Mouse (Mus musculus): ENCODE data around the gene Rxrb. TPM values are rescaled to one million over a fixed set of nuclear protein-coding genes. Genes with fewer than 3 reads are reported as not detected.
"Not testable (repeated sequence)": the region's sequence is repeated elsewhere in the genome, so short reads cannot be mapped to it uniquely, and the experiment has no call there.

Rxrb gene
- polyA plus RNA-seq (2015; fragmentation: Nextera tagmentation; extraction: Ambion mirVana): 33.7 and 34.5 TPM in 2 replicates

DNA sequence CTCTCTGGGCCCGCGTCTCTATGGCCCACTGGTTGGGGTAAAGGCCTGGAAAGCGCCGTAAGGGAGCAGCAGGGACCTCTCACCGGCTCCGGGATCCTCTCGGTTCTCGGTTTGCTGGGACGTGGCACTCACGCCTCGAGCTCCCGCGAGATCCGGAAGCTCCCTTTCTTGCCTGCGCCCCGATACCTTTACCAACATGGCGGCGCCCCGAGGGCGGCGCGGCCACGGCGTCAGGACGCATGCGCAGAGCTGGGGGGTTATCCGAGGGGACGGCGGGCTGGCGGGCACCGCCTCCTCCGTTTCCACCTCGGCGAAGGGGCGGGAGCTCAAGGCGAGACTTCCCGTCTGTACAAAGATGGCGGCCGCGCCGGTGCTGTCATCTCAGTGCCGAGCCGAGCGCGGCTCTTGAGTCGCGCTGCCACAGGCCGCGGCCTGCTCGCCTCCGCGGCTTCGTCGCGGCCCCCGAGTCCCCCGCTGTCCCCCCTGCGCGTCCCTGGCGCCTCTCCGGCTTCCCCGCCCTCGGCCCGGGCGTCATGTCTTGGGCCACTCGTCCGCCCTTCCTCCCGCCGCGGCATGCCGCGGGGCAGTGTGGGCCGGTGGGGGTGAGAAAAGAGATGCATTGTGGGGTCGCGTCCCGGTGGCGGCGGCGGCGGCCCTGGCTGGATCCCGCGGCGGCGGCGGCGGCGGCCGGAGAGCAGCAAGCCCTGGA is at the start of gene Rxrb, which contains the start of gene Slc39a7:
TSS of gene Rxrb (plus strand) at position 348 of the 709 bp plus-strand sequence.
TSS of gene Slc39a7 (minus strand) at position 218 of the 709 bp plus-strand sequence.
- WGBS: under 1% methylated on average over 85 of the region's 88 CpGs
- Histone ChIP-seq H3K27me3 (ENCODE audit: control insufficient read depth, insufficient read depth, low read length) (no peaks in the 10 kb centered on the region), H3K27ac (ENCODE audit: low read length) (peak within 1 kb of the TSS; percentile 96), H3K9ac (ENCODE audit: low read length) (peak within 1 kb of the TSS; percentile 95), H3K4me3 (ENCODE audit: low read length) (peak within 1 kb of the TSS; percentile 95), H3K4me1 (ENCODE audit: control insufficient read depth, insufficient read depth, low read length) (peaks cover 45% of the 10 kb centered on the region), H3K4me2 (ENCODE audit: low read depth, low read length) (peak within 1 kb of the TSS; percentile 97), H3K36me3 (ENCODE audit: control insufficient read depth, insufficient read depth) (peaks cover 27% of the 10 kb centered on the region), H3K9me3 (replicated peaks; ENCODE audit: control insufficient read depth, low read length) (no peaks in the 10 kb centered on the region)
- peak; percentile 82 for ATAC-seq (replicated peaks; ENCODE audit: extremely low read depth, insufficient read depth, low FRiP score)

DNA sequence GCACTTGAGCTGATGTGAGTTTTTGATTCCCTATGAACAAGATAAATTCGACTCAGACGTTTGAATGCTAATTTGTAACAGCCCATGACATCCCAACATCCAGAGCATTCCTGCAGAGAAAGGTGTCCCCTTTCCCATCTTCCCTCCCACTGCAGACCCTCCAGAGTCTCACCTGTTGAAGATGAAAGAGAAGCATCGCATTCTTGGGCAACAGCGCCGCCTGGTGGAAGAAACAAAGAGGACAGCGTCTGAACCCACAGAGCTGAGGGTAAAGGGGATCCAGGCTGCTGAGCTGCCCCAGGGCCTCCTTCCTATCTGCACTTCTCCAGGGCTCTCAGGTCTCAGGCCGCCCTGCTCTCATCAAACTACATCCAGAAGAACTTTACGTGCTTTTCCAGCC is 49.5 kb upstream of the Rxrb start:
- peaks cover 29% of the 10 kb centered on the region for H3K27me3 ChIP-seq (ENCODE audit: control insufficient read depth, insufficient read depth, low read length)
- peak overlapping the region; percentile 75; the same call in 1 of the 2 replicates for H3K4me2 ChIP-seq (ENCODE audit: low read depth, low read length)
- not testable (repeated sequence) for ATAC-seq (replicated peaks; ENCODE audit: extremely low read depth, insufficient read depth, low FRiP score); H3K36me3 ChIP-seq (ENCODE audit: control insufficient read depth, insufficient read depth); H3K4me3 ChIP-seq (ENCODE audit: low read length); H3K9me3 ChIP-seq (replicated peaks; ENCODE audit: control insufficient read depth, low read length); H3K27ac ChIP-seq (ENCODE audit: low read length); H3K9ac ChIP-seq (ENCODE audit: low read length)
- WGBS: 9% methylated on average over 8 of the region's 8 CpGs
- H3K4me1 ChIP-seq (ENCODE audit: control insufficient read depth, insufficient read depth, low read length): peaks cover 16% of the 10 kb centered on the region

DNA sequence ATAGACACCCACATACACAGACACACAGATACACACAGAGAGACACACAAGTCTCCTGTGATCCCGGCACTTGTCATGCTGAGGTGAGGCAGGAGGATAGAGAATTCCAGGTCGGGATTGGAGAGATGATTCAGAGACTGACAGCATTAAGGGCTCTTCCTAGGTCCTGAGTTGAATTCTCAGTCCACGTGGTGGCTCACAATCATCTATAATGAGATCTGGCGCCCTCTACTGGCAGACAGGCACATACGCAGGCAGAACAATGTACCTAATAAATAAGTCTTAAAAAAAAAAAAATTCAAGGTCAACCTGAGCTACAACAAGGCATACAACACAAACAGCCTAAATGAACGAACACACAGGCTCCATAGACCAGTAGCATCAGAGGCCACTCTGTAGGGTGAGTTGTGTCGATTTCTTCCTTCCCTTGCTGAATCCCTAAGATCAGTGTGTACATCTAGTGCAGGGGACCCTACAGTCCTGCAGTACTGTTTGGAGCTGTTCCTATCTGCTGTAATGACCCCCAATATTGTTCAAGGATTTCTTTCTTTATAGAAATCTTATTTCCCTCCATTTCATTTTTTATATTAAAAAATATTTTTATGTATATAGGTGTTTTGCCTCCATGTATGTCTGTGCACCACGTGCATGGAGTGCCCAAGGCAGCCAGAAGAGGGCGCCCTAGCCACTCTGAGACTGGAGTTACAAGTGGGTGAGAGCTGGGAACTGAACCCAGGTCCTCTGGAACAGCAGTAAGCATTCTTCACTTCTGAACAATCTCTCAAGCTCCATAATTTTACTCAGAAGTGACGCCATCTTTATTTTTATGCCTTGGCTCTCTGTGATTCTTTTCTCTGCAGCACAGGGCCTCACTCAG is 39.6 kb upstream of the Rxrb start:
- H3K9me3 ChIP-seq (replicated peaks; ENCODE audit: control insufficient read depth, low read length): 0 out of 2 replicates have a peak, but pooled peaks cover 2% of the 10 kb centered on the region
- 31% methylated on average over 10 of the region's 10 CpGs for WGBS
- no peak overlapping the region for H3K4me2 ChIP-seq (ENCODE audit: low read depth, low read length)
- H3K4me3 ChIP-seq (ENCODE audit: low read length): no peak overlapping the region
- no peaks in the 10 kb centered on the region for H3K4me1 ChIP-seq (ENCODE audit: control insufficient read depth, insufficient read depth, low read length)
- no peaks in the 10 kb centered on the region for H3K36me3 ChIP-seq (ENCODE audit: control insufficient read depth, insufficient read depth)
- H3K9ac ChIP-seq (ENCODE audit: low read length): no peak overlapping the region
- no peak overlapping the region for H3K27ac ChIP-seq (ENCODE audit: low read length)
- ATAC-seq (replicated peaks; ENCODE audit: extremely low read depth, insufficient read depth, low FRiP score): no peak
- 0 out of 2 replicates have a peak, but pooled peaks cover 2% of the 10 kb centered on the region for H3K27me3 ChIP-seq (ENCODE audit: control insufficient read depth, insufficient read depth, low read length)

DNA sequence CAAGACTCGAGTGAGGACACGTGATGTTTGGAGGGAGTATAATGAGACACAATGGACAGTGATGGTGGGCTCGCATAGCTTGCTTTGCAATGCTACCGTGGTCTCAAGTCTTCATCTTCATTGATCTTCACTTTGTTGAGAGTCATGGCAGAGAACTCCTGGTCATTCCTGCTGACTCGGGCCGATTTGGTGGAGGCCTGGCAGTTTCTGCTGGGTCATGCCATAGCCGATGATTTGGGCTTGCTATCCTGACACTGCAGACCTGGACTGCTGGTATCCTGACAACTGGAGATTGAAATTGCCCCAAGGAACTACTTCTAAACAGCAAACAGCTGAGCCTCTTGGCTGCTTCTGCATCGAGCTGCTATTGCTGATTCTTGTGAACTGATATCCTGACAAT is 36.7 kb upstream of the Rxrb start:
- Histone ChIP-seq H3K4me2 (ENCODE audit: low read depth, low read length) (no peak overlapping the region), H3K27me3 (ENCODE audit: control insufficient read depth, insufficient read depth, low read length) (no peaks in the 10 kb centered on the region; the same call in 1 of the 2 replicates), H3K4me1 (ENCODE audit: control insufficient read depth, insufficient read depth, low read length) (no peaks in the 10 kb centered on the region), H3K9ac (ENCODE audit: low read length) (no peak overlapping the region), H3K4me3 (ENCODE audit: low read length) (no peak overlapping the region), H3K36me3 (ENCODE audit: control insufficient read depth, insufficient read depth) (no peaks in the 10 kb centered on the region), H3K27ac (ENCODE audit: low read length) (no peak overlapping the region), H3K9me3 (replicated peaks; ENCODE audit: control insufficient read depth, low read length) (0 out of 2 replicates have a peak, but pooled peaks cover 2% of the 10 kb centered on the region)
- ATAC-seq (replicated peaks; ENCODE audit: extremely low read depth, insufficient read depth, low FRiP score): no peak
- 86% methylated on average over 8 of the region's 8 CpGs for WGBS

DNA sequence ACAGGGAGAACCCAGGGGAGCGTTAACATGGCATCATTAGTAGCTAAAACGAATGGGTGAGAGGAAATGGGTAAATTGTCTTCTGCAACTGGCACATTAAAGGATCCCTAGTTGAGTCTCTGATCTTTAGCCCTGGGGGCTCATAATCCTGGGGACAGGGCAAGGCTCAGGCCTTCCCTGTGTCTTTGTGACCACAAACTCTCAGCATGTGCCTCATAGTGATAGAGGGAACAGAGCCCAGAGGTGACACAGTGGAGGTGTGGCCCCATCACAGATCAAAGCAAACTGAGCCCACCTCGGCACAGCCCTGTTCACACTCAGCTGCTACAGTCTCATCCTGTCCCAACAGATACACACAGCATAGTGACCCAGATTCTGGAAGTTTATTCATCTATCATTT is 36.0 kb upstream of the Rxrb start:
- no peak overlapping the region for H3K4me2 ChIP-seq (ENCODE audit: low read depth, low read length)
- 53% methylated on average over 3 of the region's 3 CpGs for WGBS
- H3K36me3 ChIP-seq (ENCODE audit: control insufficient read depth, insufficient read depth): no peaks in the 10 kb centered on the region
- H3K4me3 ChIP-seq (ENCODE audit: low read length): no peak overlapping the region
- no peak overlapping the region for H3K27ac ChIP-seq (ENCODE audit: low read length)
- H3K9me3 ChIP-seq (replicated peaks; ENCODE audit: control insufficient read depth, low read length): 0 out of 2 replicates have a peak, but pooled peaks cover 2% of the 10 kb centered on the region
- no peaks in the 10 kb centered on the region; the same call in 1 of the 2 replicates for H3K27me3 ChIP-seq (ENCODE audit: control insufficient read depth, insufficient read depth, low read length)
- no peak overlapping the region for H3K9ac ChIP-seq (ENCODE audit: low read length)
- ATAC-seq (replicated peaks; ENCODE audit: extremely low read depth, insufficient read depth, low FRiP score): no peak
- no peaks in the 10 kb centered on the region for H3K4me1 ChIP-seq (ENCODE audit: control insufficient read depth, insufficient read depth, low read length)

DNA sequence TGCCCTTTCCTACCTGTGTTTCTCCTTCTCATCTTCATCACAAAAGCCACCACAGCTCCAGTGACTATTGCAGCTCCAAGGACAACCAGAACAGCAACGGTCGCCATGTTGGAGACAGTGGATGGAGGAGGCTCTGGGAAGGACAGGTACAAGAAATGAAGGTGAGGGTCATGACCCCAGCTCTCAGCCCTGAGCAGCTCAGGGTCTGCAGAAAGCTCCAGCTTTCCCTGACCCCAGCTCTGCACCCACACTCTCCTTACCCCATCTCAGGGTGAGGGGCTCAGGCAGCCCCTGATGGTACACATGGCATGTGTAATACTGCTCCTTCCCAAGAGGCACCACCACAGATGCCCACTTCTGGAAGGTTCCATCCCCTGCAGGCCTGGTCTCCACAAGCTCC is 34.6 kb upstream of the Rxrb start:
- not testable (repeated sequence) for H3K36me3 ChIP-seq (ENCODE audit: control insufficient read depth, insufficient read depth); H3K27ac ChIP-seq (ENCODE audit: low read length); ATAC-seq (replicated peaks; ENCODE audit: extremely low read depth, insufficient read depth, low FRiP score); H3K27me3 ChIP-seq (ENCODE audit: control insufficient read depth, insufficient read depth, low read length); H3K9me3 ChIP-seq (replicated peaks; ENCODE audit: control insufficient read depth, low read length); H3K4me3 ChIP-seq (ENCODE audit: low read length); H3K9ac ChIP-seq (ENCODE audit: low read length); H3K4me1 ChIP-seq (ENCODE audit: control insufficient read depth, insufficient read depth, low read length); H3K4me2 ChIP-seq (ENCODE audit: low read depth, low read length)
- 82% methylated on average over 2 of the region's 2 CpGs for WGBS

DNA sequence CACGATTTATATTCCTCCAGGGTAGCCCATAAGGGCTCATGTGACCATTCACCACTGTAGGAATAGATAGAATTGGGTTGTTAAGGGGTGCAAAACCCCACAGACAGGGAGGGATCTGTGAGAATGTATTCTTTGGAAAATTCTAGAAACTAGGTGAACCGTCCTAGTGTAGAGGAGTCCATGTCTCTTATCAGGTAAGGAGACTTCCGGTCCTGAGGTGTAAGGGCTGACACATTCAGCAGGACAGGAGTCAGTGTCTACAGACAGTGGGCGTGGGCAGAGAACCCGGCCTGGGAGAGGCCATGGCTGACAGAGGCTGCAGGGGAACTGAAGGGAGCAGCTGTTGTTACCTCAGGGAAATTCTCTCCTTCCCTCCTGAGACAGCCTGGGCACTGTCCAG is 32.9 kb upstream of the Rxrb start:
- ATAC-seq (replicated peaks; ENCODE audit: extremely low read depth, insufficient read depth, low FRiP score); H3K27ac ChIP-seq (ENCODE audit: low read length); H3K4me2 ChIP-seq (ENCODE audit: low read depth, low read length); H3K9ac ChIP-seq (ENCODE audit: low read length); H3K9me3 ChIP-seq (replicated peaks; ENCODE audit: control insufficient read depth, low read length); H3K4me3 ChIP-seq (ENCODE audit: low read length); H3K27me3 ChIP-seq (ENCODE audit: control insufficient read depth, insufficient read depth, low read length); H3K4me1 ChIP-seq (ENCODE audit: control insufficient read depth, insufficient read depth, low read length); H3K36me3 ChIP-seq (ENCODE audit: control insufficient read depth, insufficient read depth): not testable (repeated sequence)
- WGBS: 40% methylated on average over 5 of the region's 5 CpGs

DNA sequence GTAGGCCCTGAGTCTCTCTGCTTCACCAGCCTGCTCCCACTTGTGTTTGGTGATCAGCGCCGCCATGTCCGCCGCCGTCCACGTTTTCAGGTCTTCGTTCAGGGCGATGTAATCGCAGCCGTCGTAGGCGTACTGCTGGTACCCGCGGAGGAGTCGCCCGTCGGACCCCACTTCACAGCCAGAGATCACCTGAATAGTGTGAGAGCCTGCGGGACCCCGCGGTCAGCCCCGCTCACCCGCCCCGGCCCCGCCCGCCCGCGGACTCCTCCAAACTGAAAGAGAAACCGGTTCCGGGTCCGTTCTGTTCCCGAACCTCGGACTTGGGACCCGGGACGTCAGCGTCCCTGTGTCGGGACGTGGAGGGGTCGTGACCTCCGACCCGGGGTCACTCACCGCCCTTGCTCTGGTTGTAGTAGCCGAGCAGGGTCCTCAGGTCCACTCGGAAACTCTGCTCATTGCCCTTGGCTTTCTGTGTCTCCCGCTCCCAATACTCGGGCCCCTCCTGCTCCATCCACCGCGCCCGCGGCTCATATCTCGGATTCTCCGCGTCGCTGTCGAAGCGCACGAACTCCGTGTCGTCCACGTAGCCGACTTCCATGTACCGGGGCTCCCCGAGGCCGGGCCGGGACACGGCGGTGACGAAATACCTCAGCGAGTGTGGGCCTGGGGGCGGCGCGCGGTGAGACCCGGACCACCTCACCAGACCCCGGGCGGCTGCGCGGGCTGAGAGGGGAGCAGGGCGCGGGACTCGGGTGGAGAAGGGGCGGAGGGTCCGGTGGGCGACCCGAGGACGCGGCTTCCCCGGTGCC is 32.1 kb upstream of the Rxrb start:
- Histone ChIP-seq H3K9me3 (replicated peaks; ENCODE audit: control insufficient read depth, low read length) (0 out of 2 replicates have a peak, but pooled peaks cover 2% of the 10 kb centered on the region), H3K27ac (ENCODE audit: low read length) (no peak overlapping the region), H3K27me3 (ENCODE audit: control insufficient read depth, insufficient read depth, low read length) (no peaks in the 10 kb centered on the region; the same call in 1 of the 2 replicates), H3K4me3 (ENCODE audit: low read length) (peak overlapping the region; percentile 78), H3K4me2 (ENCODE audit: low read depth, low read length) (peak overlapping the region; percentile 100), H3K36me3 (ENCODE audit: control insufficient read depth, insufficient read depth) (no peaks in the 10 kb centered on the region), H3K9ac (ENCODE audit: low read length) (peak overlapping the region; percentile 80), H3K4me1 (ENCODE audit: control insufficient read depth, insufficient read depth, low read length) (no peaks in the 10 kb centered on the region)
- peak; percentile 49; the same call in 1 of the 2 replicates for ATAC-seq (replicated peaks; ENCODE audit: extremely low read depth, insufficient read depth, low FRiP score)
- 1% methylated on average over 84 of the region's 87 CpGs for WGBS

Data from heart, embryonic 16.5 days (tissue).